Mouse (Mus musculus): ENCODE measurements around the gene Hoxa11.
A peak's percentile ranks its signal among the peaks of the same experiment; 100 is the strongest.

DNA sequence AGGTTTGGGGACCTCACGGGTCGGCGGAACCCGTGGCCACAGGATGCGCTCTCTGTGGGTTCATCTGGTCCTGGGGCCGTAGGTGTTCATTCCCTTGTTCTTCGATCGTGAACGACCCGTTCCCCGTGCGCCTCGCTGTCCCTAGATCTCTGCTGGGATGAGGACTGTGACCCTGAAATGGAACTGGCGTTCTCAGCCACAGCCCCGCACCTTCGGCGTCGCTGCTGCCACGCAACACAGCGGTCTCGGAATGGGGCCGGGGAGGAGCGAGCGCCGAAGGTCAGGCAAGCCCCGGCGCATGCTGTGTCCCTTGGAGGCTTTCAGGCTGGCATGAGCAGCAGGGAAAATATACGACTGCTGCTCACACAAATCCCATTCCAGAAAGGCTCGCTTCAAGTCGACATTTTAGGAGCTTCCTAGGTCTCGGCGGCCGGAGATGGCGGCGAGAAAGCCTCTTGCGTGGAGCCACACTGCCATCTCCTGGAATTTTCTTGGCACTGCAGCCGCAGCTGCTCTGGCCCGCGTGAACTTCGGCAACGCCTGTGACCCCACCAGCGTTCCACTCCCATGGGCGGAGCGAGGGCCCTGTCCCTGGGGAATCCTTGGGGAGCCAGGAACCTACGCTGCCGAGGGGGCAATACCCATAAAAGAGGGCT, 24.1 kb downstream of the Hoxa11 start, which contains the start of gene Hoxa7:
- TF ChIP-seq CTCF (IDR thresholded peaks at IDR 0.05; ENCODE audit: low read depth, low read length) = peak; percentile 86
- no peak for TF ChIP-seq POLR2A (IDR thresholded peaks at IDR 0.05; ENCODE audit: insufficient read depth, low read length)

All from ES-Bruce4 (cell line).